Mouse (Mus musculus): ENCODE results near the gene Tceal6. TPM values are rescaled to one million over a fixed set of nuclear protein-coding genes. Genes with fewer than 3 reads are reported as not detected.
"Not testable (repeated sequence)": the region's sequence is repeated elsewhere in the genome, so short reads cannot be mapped to it uniquely, and the experiment has no call there.

Gene Tceal6
- polyA plus RNA-seq (2015; fragmentation: Nextera tagmentation; extraction: Ambion mirVana) = 0.21 TPM in 1 of 2 replicates, not detected in the other

- no peak for DNase-seq (ENCODE audit: low spot score)
These were observed at the start of gene Tceal6 for GRCm38 (mm10) chrX:135210436-135211221. Tceal6 (minus strand) TSS chrX:135210687.

GRCm38 (mm10) chrX:135209773-135210435, 583 bp downstream of the Tceal6 start:
- not testable (repeated sequence) for DNase-seq (ENCODE audit: low spot score)

GRCm38 (mm10) chrX:135189924-135190323, 20.6 kb downstream of the Tceal6 start:
- not testable (repeated sequence) for DNase-seq (ENCODE audit: low spot score)

GRCm38 (mm10) chrX:135188661-135189060, 21.8 kb downstream of the Tceal6 start:
- not testable (repeated sequence) for DNase-seq (ENCODE audit: low spot score)

GRCm38 (mm10) chrX:135177532-135177931, 33.0 kb downstream of the Tceal6 start, which contains the start of gene Gm15023:
Gm15023 (minus strand) TSS chrX:135177632.
- DNase-seq (ENCODE audit: low spot score) = not testable (repeated sequence)

Other genes with a start within 250 kb of the Tceal6 start
- 0.58 and 0.68 TPM in 2 replicates for gene Nxf2, start 245.9 kb downstream of the Tceal6 start, polyA plus RNA-seq (2015; fragmentation: Nextera tagmentation; extraction: Ambion mirVana)
- 3.9 and 4.0 TPM in 2 replicates for gene Zmat1, start 201.5 kb downstream of the Tceal6 start, polyA plus RNA-seq (2015; fragmentation: Nextera tagmentation; extraction: Ambion mirVana)
- 0.18 TPM in 1 of 2 replicates, not detected in the other for gene Gm15023, start 33.1 kb downstream of the Tceal6 start, polyA plus RNA-seq (2015; fragmentation: Nextera tagmentation; extraction: Ambion mirVana)
- gene Pramel3, start 91.6 kb upstream of the Tceal6 start, polyA plus RNA-seq (2015; fragmentation: Nextera tagmentation; extraction: Ambion mirVana) = not detected in 2 replicates
- 0.09 TPM in 1 of 2 replicates, not detected in the other for gene Gm5128, start 162.6 kb upstream of the Tceal6 start, polyA plus RNA-seq (2015; fragmentation: Nextera tagmentation; extraction: Ambion mirVana)
- gene Gm7903, start 223.1 kb upstream of the Tceal6 start, polyA plus RNA-seq (2015; fragmentation: Nextera tagmentation; extraction: Ambion mirVana) = not detected in 2 replicates